Mouse (Mus musculus) MEL (cell line): ENCODE data around the gene Ccdc9b. TPM values are rescaled to one million over a fixed set of nuclear protein-coding genes. Genes with fewer than 3 reads are reported as not detected.

Source experiments
- DNase-seq: peaks from one replicate; pipeline ENCODE4 v3.0.0; 2011; ENCODE audit warnings: low read depth, low spot score
- H3K27ac ChIP-seq: 2 replicates; pipeline ENCODE4 v1.5.1; 2012; ENCODE audit warnings: low read depth, mild to moderate bottlenecking, control low read depth, low read length, moderate library complexity; ENCODE audit not compliant: control insufficient read depth
- H3K27me3 ChIP-seq, 2 experiments: fragments of 150-350 bp in 1 of 2; sonication (generic) in 1 of 2; 2 replicates each; pipeline ENCODE4 v1.6.1; 2012; ENCODE audit warnings: low read length in 2 of 2, mild to moderate bottlenecking in 2 of 2, improper control_type of control experiment in 1 of 2, moderate library complexity in 1 of 2; ENCODE audit not compliant: insufficient read depth in 2 of 2, control insufficient read depth in 1 of 2
- H3K36me3 ChIP-seq, 2 experiments: 2 replicates each; pipeline ENCODE4 v1.6.1; 2012 to 2014; ENCODE audit warnings: low read length in 2 of 2, improper control_type of control experiment in 1 of 2, inconsistent platforms in 1 of 2, mild to moderate bottlenecking in 1 of 2; ENCODE audit not compliant: insufficient read depth in 2 of 2, control insufficient read depth in 1 of 2
- H3K4me1 ChIP-seq, 2 experiments: fragments of 150-350 bp in 1 of 2; sonication (generic) in 1 of 2; 2 replicates each; pipeline ENCODE4 v1.6.1; 2012; ENCODE audit warnings: low read length in 2 of 2, improper control_type of control experiment in 1 of 2, mild to moderate bottlenecking in 1 of 2; ENCODE audit not compliant: insufficient read depth in 2 of 2, control insufficient read depth in 1 of 2
- H3K4me3 ChIP-seq, 2 experiments: fragments of 150-350 bp in 1 of 2; sonication (generic) in 1 of 2; 2 replicates each; pipeline ENCODE4 v1.5.1; 2012; ENCODE audit warnings: low read depth in 2 of 2, low read length in 2 of 2, mild to moderate bottlenecking in 2 of 2, moderate library complexity in 2 of 2, control low read depth in 1 of 2, improper control_type of control experiment in 1 of 2; ENCODE audit not compliant: control insufficient read depth in 1 of 2, insufficient read depth in 1 of 2
- H3K79me2 ChIP-seq: 2 replicates; pipeline ENCODE4 v1.6.1; 2012; ENCODE audit warnings: mild to moderate bottlenecking, low read length, moderate library complexity; ENCODE audit not compliant: control insufficient read depth, poor library complexity, insufficient read depth
- H3K9ac ChIP-seq: 2 replicates; pipeline ENCODE4 v1.6.1; 2012; ENCODE audit warnings: low read depth, mild to moderate bottlenecking, control low read depth, low read length, moderate library complexity; ENCODE audit not compliant: control insufficient read depth, poor library complexity, severe bottlenecking
- H3K9me3 ChIP-seq: fragments of 150-350 bp; sonication (generic); replicated peaks from 2 replicates; pipeline ENCODE4 v1.6.1; 2012; ENCODE audit warnings: mild to moderate bottlenecking, low read length, improper control_type of control experiment, moderate library complexity; ENCODE audit not compliant: insufficient read depth
- BHLHE40 ChIP-seq: IDR thresholded peaks from 2 replicates; pipeline ENCODE4 v1.6.1; 2012; ENCODE audit warnings: low read depth, mild to moderate bottlenecking, inconsistent platforms, low read length, improper control_type of control experiment, borderline replicate concordance
- CHD2 ChIP-seq: IDR thresholded peaks from 2 replicates; pipeline ENCODE4 v1.6.1; 2011; ENCODE audit warnings: low read length, improper control_type of control experiment
- E2F4 ChIP-seq: IDR thresholded peaks from 2 replicates; pipeline ENCODE4 v1.6.1; 2011; ENCODE audit warnings: low read depth, low read length, improper control_type of control experiment, borderline replicate concordance
- ELF1 ChIP-seq: IDR thresholded peaks from 2 replicates; pipeline ENCODE4 v1.6.1; 2014; ENCODE audit warnings: low read depth, mild to moderate bottlenecking, inconsistent platforms, low read length, improper control_type of control experiment, moderate library complexity
- EP300 ChIP-seq, 2 experiments: IDR thresholded peaks; 2 replicates each; pipeline ENCODE4 v1.6.1; 2011; ENCODE audit warnings: improper control_type of control experiment in 2 of 2, low read length in 2 of 2, low read depth in 1 of 2, mild to moderate bottlenecking in 1 of 2
- ETS1 ChIP-seq: IDR thresholded peaks from 2 replicates; pipeline ENCODE4 v1.6.1; 2012; ENCODE audit warnings: low read depth, mild to moderate bottlenecking, inconsistent platforms, low read length, improper control_type of control experiment, moderate library complexity
- GATA1 ChIP-seq: IDR thresholded peaks from 2 replicates; pipeline ENCODE4 v1.6.1; 2011; ENCODE audit warnings: low read depth, low read length, improper control_type of control experiment
- HCFC1 ChIP-seq: IDR thresholded peaks from 2 replicates; pipeline ENCODE4 v1.6.1; 2012; ENCODE audit warnings: low read depth, mild to moderate bottlenecking, inconsistent platforms, low read length, improper control_type of control experiment, moderate library complexity
- JUND ChIP-seq: IDR thresholded peaks from 2 replicates; pipeline ENCODE4 v1.6.1; 2011; ENCODE audit warnings: low read depth, mild to moderate bottlenecking, improper control_type of control experiment, low read length
- MEF2A ChIP-seq: IDR thresholded peaks from 2 replicates; pipeline ENCODE4 v1.6.1; 2014; ENCODE audit warnings: low read depth, mild to moderate bottlenecking, inconsistent platforms, low read length, improper control_type of control experiment; ENCODE audit not compliant: poor library complexity, insufficient replicate concordance, severe bottlenecking; ENCODE audit errors: extremely low read depth
- MYB ChIP-seq: IDR thresholded peaks from 2 replicates; pipeline ENCODE4 v1.6.1; 2011; ENCODE audit warnings: mild to moderate bottlenecking, low read depth, low read length, improper control_type of control experiment
- MYC ChIP-seq: IDR thresholded peaks from 2 replicates; pipeline ENCODE4 v1.6.1; 2011; ENCODE audit warnings: low read depth, mild to moderate bottlenecking, low read length, improper control_type of control experiment, moderate library complexity
- NELFE ChIP-seq: IDR thresholded peaks from 2 replicates; pipeline ENCODE4 v1.6.1; 2011; ENCODE audit warnings: low read depth, low read length, improper control_type of control experiment
- NRF1 ChIP-seq: IDR thresholded peaks from 2 replicates; pipeline ENCODE4 v1.6.1; 2014; ENCODE audit warnings: low read depth, mild to moderate bottlenecking, inconsistent platforms, low read length, improper control_type of control experiment, moderate library complexity; ENCODE audit not compliant: poor library complexity, insufficient read depth, severe bottlenecking
- POLR2A ChIP-seq, 2 experiments: IDR thresholded peaks; 2 replicates each; pipeline ENCODE4 v1.6.1; 2011 to 2012; ENCODE audit warnings: low read length in 2 of 2, mild to moderate bottlenecking in 2 of 2, control low read depth in 1 of 2, improper control_type of control experiment in 1 of 2, low read depth in 1 of 2, moderate library complexity in 1 of 2; ENCODE audit not compliant: control insufficient read depth in 1 of 2, insufficient read depth in 1 of 2, poor library complexity in 1 of 2
- POLR2AphosphoS2 ChIP-seq: IDR thresholded peaks from 2 replicates; pipeline ENCODE4 v1.6.1; 2011; ENCODE audit warnings: low read length, improper control_type of control experiment
- POLR2AphosphoS5 ChIP-seq: IDR thresholded peaks from 2 replicates; pipeline ENCODE4 v1.6.1; 2012; ENCODE audit warnings: low read depth, borderline replicate concordance, mild to moderate bottlenecking, inconsistent platforms, low read length, moderate library complexity, mixed read lengths
- TAL1 ChIP-seq: IDR thresholded peaks from 2 replicates; pipeline ENCODE4 v1.6.1; 2012; ENCODE audit warnings: mild to moderate bottlenecking, inconsistent platforms, low read length, moderate library complexity, mixed read lengths
- TCF12 ChIP-seq: IDR thresholded peaks from 2 replicates; pipeline ENCODE4 v1.6.1; 2014; ENCODE audit warnings: low read depth, mild to moderate bottlenecking, inconsistent platforms, low read length, improper control_type of control experiment, moderate library complexity
- USF2 ChIP-seq, 2 experiments: IDR thresholded peaks; 2 replicates each; pipeline ENCODE4 v1.6.1; 2011 to 2012; ENCODE audit warnings: improper control_type of control experiment in 2 of 2, low read length in 2 of 2, borderline replicate concordance in 1 of 2, inconsistent platforms in 1 of 2, low read depth in 1 of 2, mild to moderate bottlenecking in 1 of 2; ENCODE audit not compliant: insufficient read depth in 1 of 2
- ZC3H11A ChIP-seq: IDR thresholded peaks from 2 replicates; pipeline ENCODE4 v1.6.1; 2012; ENCODE audit warnings: low read depth, mild to moderate bottlenecking, inconsistent platforms, low read length, improper control_type of control experiment
- ZKSCAN1 ChIP-seq: IDR thresholded peaks from 2 replicates; pipeline ENCODE4 v1.6.1; 2012; ENCODE audit warnings: low read depth, mild to moderate bottlenecking, inconsistent platforms, low read length, improper control_type of control experiment, moderate library complexity
- polyA plus RNA-seq, 2 experiments: library from polyadenylated mRNA; stranded (reverse) in 1 of 2; unstranded in 1 of 2; fragments of >175 nt in 1 of 2; fragments of >200 nt in 1 of 2; gene quantifications; 2 replicates each; pipeline versions ENCODE4 v1.2.1 to v1.2.4; 2012; ENCODE audit warnings: low replicate concordance in 2 of 2, low read depth in 1 of 2; ENCODE audit not compliant: insufficient read length in 2 of 2, insufficient read depth in 1 of 2, missing spikeins in 1 of 2
- total RNA-seq: library from RNA; depleted of rRNA; stranded (reverse); fragments of 300-350 nt; gene quantifications from 2 replicates; pipeline ENCODE4 v1.2.3, GENCODE M21; 2012

The Ccdc9b gene
- total and polyA plus RNA-seq, 3 experiments = 1.7 to 2.4 TPM; not detected in 1

GRCm38 (mm10) chr2:118709655-118710221, 52.7 kb downstream of the Ccdc9b start:
- no peaks in the 10 kb centered on the region for H3K79me2 ChIP-seq
- H3K36me3 ChIP-seq = no peaks in the 10 kb centered on the region; a peak in 1 of 4 replicates
- DNase-seq = no peak
- TF ChIP-seq NRF1 (no peak), HCFC1 (no peak), ELF1 (no peak), EP300 (IDR thresholded peaks at IDR 0.05; ENCODE audit: low read depth in 1 of 2, low read length in 2 of 2) (no peak), NELFE (no peak), JUND (no peak), ZC3H11A (no peak), TCF12 (no peak)
- TF ChIP-seq, all 39 proteins: peak for 0
- no peaks in the 10 kb centered on the region for H3K27me3 ChIP-seq
- no peak overlapping the region for H3K9ac ChIP-seq
- no peak overlapping the region for H3K4me3 ChIP-seq
- no peak overlapping the region for H3K27ac ChIP-seq
- H3K9me3 ChIP-seq = no peaks in the 10 kb centered on the region
- H3K4me1 ChIP-seq = no peaks in the 10 kb centered on the region; a peak in 1 of 4 replicates

GRCm38 (mm10) chr2:118708472-118708871, 54.0 kb downstream of the Ccdc9b start:
- Histone ChIP-seq H3K36me3 (no peaks in the 10 kb centered on the region; a peak in 1 of 4 replicates), H3K9ac (no peak overlapping the region)
- TF ChIP-seq E2F4 (no peak), POLR2A (IDR thresholded peaks at IDR 0.05; ENCODE audit: control insufficient read depth in 1 of 2, insufficient read depth in 1 of 2, low read depth in 1 of 2, low read length in 2 of 2, poor library complexity in 1 of 2) (no peak), ZKSCAN1 (no peak), NRF1 (no peak), POLR2AphosphoS2 (no peak), MEF2A (no peak), TCF12 (no peak), MYC (no peak), MYB (no peak), ELF1 (no peak), CHD2 (no peak), TAL1 (no peak), HCFC1 (no peak), BHLHE40 (no peak), POLR2AphosphoS5 (no peak), GATA1 (no peak), USF2 (IDR thresholded peaks at IDR 0.05; ENCODE audit: borderline replicate concordance in 1 of 2, insufficient read depth in 1 of 2, low read depth in 1 of 2, low read length in 2 of 2) (no peak), ETS1 (no peak)
- TF ChIP-seq, all 39 proteins: peak for 0
- H3K27ac ChIP-seq = no peak overlapping the region
- no peaks in the 10 kb centered on the region for H3K9me3 ChIP-seq
- H3K79me2 ChIP-seq = no peaks in the 10 kb centered on the region; the same call in 1 of the 2 replicates
- no peak for DNase-seq
- no peaks in the 10 kb centered on the region; a peak in 1 of 4 replicates for H3K4me1 ChIP-seq
- no peaks in the 10 kb centered on the region; a peak in 1 of 4 replicates for H3K27me3 ChIP-seq
- H3K4me3 ChIP-seq = no peak overlapping the region
